Mouse (Mus musculus) MEL (cell line): ENCODE measurements at regions not wholly inside any gene's neighbourhood (a gene's known extent, or its start where the extent isn't known, plus 50 kb on each side); places are given as distances from the start of the nearest gene placed in this dataset.
"Not testable (repeated sequence)": the region's sequence is repeated elsewhere in the genome, so short reads cannot be mapped to it uniquely, and the experiment has no call there.

Source experiments
- DNase-seq: peaks from one replicate; pipeline ENCODE4 v3.0.0; 2011; ENCODE audit warnings: low read depth, low spot score
- H3K27ac ChIP-seq: 2 replicates; pipeline ENCODE4 v1.5.1; 2012; ENCODE audit warnings: low read depth, mild to moderate bottlenecking, control low read depth, low read length, moderate library complexity; ENCODE audit not compliant: control insufficient read depth
- H3K27me3 ChIP-seq, 2 experiments: fragments of 150-350 bp in 1 of 2; sonication (generic) in 1 of 2; 2 replicates each; pipeline ENCODE4 v1.6.1; 2012; ENCODE audit warnings: low read length in 2 of 2, mild to moderate bottlenecking in 2 of 2, improper control_type of control experiment in 1 of 2, moderate library complexity in 1 of 2; ENCODE audit not compliant: insufficient read depth in 2 of 2, control insufficient read depth in 1 of 2
- H3K36me3 ChIP-seq, 2 experiments: 2 replicates each; pipeline ENCODE4 v1.6.1; 2012 to 2014; ENCODE audit warnings: low read length in 2 of 2, improper control_type of control experiment in 1 of 2, inconsistent platforms in 1 of 2, mild to moderate bottlenecking in 1 of 2; ENCODE audit not compliant: insufficient read depth in 2 of 2, control insufficient read depth in 1 of 2
- H3K4me1 ChIP-seq, 2 experiments: fragments of 150-350 bp in 1 of 2; sonication (generic) in 1 of 2; 2 replicates each; pipeline ENCODE4 v1.6.1; 2012; ENCODE audit warnings: low read length in 2 of 2, improper control_type of control experiment in 1 of 2, mild to moderate bottlenecking in 1 of 2; ENCODE audit not compliant: insufficient read depth in 2 of 2, control insufficient read depth in 1 of 2
- H3K4me3 ChIP-seq, 2 experiments: fragments of 150-350 bp in 1 of 2; sonication (generic) in 1 of 2; 2 replicates each; pipeline ENCODE4 v1.5.1; 2012; ENCODE audit warnings: low read depth in 2 of 2, low read length in 2 of 2, mild to moderate bottlenecking in 2 of 2, moderate library complexity in 2 of 2, control low read depth in 1 of 2, improper control_type of control experiment in 1 of 2; ENCODE audit not compliant: control insufficient read depth in 1 of 2, insufficient read depth in 1 of 2
- H3K79me2 ChIP-seq: 2 replicates; pipeline ENCODE4 v1.6.1; 2012; ENCODE audit warnings: mild to moderate bottlenecking, low read length, moderate library complexity; ENCODE audit not compliant: control insufficient read depth, poor library complexity, insufficient read depth
- H3K9ac ChIP-seq: 2 replicates; pipeline ENCODE4 v1.6.1; 2012; ENCODE audit warnings: low read depth, mild to moderate bottlenecking, control low read depth, low read length, moderate library complexity; ENCODE audit not compliant: control insufficient read depth, poor library complexity, severe bottlenecking
- H3K9me3 ChIP-seq: fragments of 150-350 bp; sonication (generic); replicated peaks from 2 replicates; pipeline ENCODE4 v1.6.1; 2012; ENCODE audit warnings: mild to moderate bottlenecking, low read length, improper control_type of control experiment, moderate library complexity; ENCODE audit not compliant: insufficient read depth
- CHD1 ChIP-seq: IDR thresholded peaks from 2 replicates; pipeline ENCODE4 v1.6.1; 2012; ENCODE audit warnings: low read depth, mild to moderate bottlenecking, inconsistent platforms, low read length, improper control_type of control experiment
- CHD2 ChIP-seq: IDR thresholded peaks from 2 replicates; pipeline ENCODE4 v1.6.1; 2011; ENCODE audit warnings: low read length, improper control_type of control experiment
- ETS1 ChIP-seq: IDR thresholded peaks from 2 replicates; pipeline ENCODE4 v1.6.1; 2012; ENCODE audit warnings: low read depth, mild to moderate bottlenecking, inconsistent platforms, low read length, improper control_type of control experiment, moderate library complexity
- GATA1 ChIP-seq: IDR thresholded peaks from 2 replicates; pipeline ENCODE4 v1.6.1; 2011; ENCODE audit warnings: low read depth, low read length, improper control_type of control experiment
- MAFK ChIP-seq: IDR thresholded peaks from 2 replicates; pipeline ENCODE4 v1.6.1; 2011; ENCODE audit warnings: low read depth, mild to moderate bottlenecking, low read length, improper control_type of control experiment, borderline replicate concordance
- MAX ChIP-seq: IDR thresholded peaks from 2 replicates; pipeline ENCODE4 v1.6.1; 2011; ENCODE audit warnings: low read length, improper control_type of control experiment
- MAZ ChIP-seq: IDR thresholded peaks from 2 replicates; pipeline ENCODE4 v1.6.1; 2012; ENCODE audit warnings: low read depth, mild to moderate bottlenecking, inconsistent platforms, low read length, improper control_type of control experiment
- MXI1 ChIP-seq: IDR thresholded peaks from 2 replicates; pipeline ENCODE4 v1.6.1; 2011; ENCODE audit warnings: mild to moderate bottlenecking, low read depth, low read length, improper control_type of control experiment
- MYB ChIP-seq: IDR thresholded peaks from 2 replicates; pipeline ENCODE4 v1.6.1; 2011; ENCODE audit warnings: mild to moderate bottlenecking, low read depth, low read length, improper control_type of control experiment
- MYC ChIP-seq: IDR thresholded peaks from 2 replicates; pipeline ENCODE4 v1.6.1; 2011; ENCODE audit warnings: low read depth, mild to moderate bottlenecking, low read length, improper control_type of control experiment, moderate library complexity
- POLR2AphosphoS5 ChIP-seq: IDR thresholded peaks from 2 replicates; pipeline ENCODE4 v1.6.1; 2012; ENCODE audit warnings: low read depth, borderline replicate concordance, mild to moderate bottlenecking, inconsistent platforms, low read length, moderate library complexity, mixed read lengths
- RCOR1 ChIP-seq: IDR thresholded peaks from 2 replicates; pipeline ENCODE4 v1.6.1; 2012; ENCODE audit warnings: low read depth, mild to moderate bottlenecking, inconsistent platforms, low read length, improper control_type of control experiment
- TBP ChIP-seq: IDR thresholded peaks from 2 replicates; pipeline ENCODE4 v1.8.0; 2011; ENCODE audit warnings: low read depth, low read length, improper control_type of control experiment
- TCF12 ChIP-seq: IDR thresholded peaks from 2 replicates; pipeline ENCODE4 v1.6.1; 2014; ENCODE audit warnings: low read depth, mild to moderate bottlenecking, inconsistent platforms, low read length, improper control_type of control experiment, moderate library complexity
- UBTF ChIP-seq: IDR thresholded peaks from 2 replicates; pipeline ENCODE4 v1.6.1; 2012; ENCODE audit warnings: low read depth, mild to moderate bottlenecking, inconsistent platforms, low read length, improper control_type of control experiment, moderate library complexity, borderline replicate concordance; ENCODE audit not compliant: insufficient read depth
- USF2 ChIP-seq, 2 experiments: IDR thresholded peaks; 2 replicates each; pipeline ENCODE4 v1.6.1; 2011 to 2012; ENCODE audit warnings: improper control_type of control experiment in 2 of 2, low read length in 2 of 2, borderline replicate concordance in 1 of 2, inconsistent platforms in 1 of 2, low read depth in 1 of 2, mild to moderate bottlenecking in 1 of 2; ENCODE audit not compliant: insufficient read depth in 1 of 2
- ZMIZ1 ChIP-seq: IDR thresholded peaks from 2 replicates; pipeline ENCODE4 v1.6.1; 2012; ENCODE audit warnings: low read depth, mild to moderate bottlenecking, inconsistent platforms, low read length, improper control_type of control experiment, moderate library complexity

GRCm38 (mm10) chr14:102161291-102162284 is 431.8 kb downstream of the Lmo7 start:
- no peaks in the 10 kb centered on the region for H3K9me3 ChIP-seq
- H3K27ac ChIP-seq, result no peak overlapping the region
- no peak overlapping the region for H3K4me3 ChIP-seq
- no peak overlapping the region for H3K9ac ChIP-seq
- H3K27me3 ChIP-seq, result no peaks in the 10 kb centered on the region
- no peaks in the 10 kb centered on the region for H3K36me3 ChIP-seq
- H3K79me2 ChIP-seq, result no peaks in the 10 kb centered on the region
- no peak for TF ChIP-seq UBTF
- TF ChIP-seq TBP, result no peak
- TF ChIP-seq GATA1, result no peak
- no peak for TF ChIP-seq MYB
- no peak for TF ChIP-seq POLR2AphosphoS5
- TF ChIP-seq MXI1, result no peak
- TF ChIP-seq MAX, result no peak
- TF ChIP-seq TCF12, result no peak
- no peak for TF ChIP-seq RCOR1
- no peak for TF ChIP-seq ETS1
- TF ChIP-seq MAFK, result no peak
- no peak for TF ChIP-seq MAZ
- no peak for TF ChIP-seq CHD2
- no peak for TF ChIP-seq ZMIZ1
- TF ChIP-seq USF2 (IDR thresholded peaks at IDR 0.05; ENCODE audit: borderline replicate concordance in 1 of 2, insufficient read depth in 1 of 2, low read depth in 1 of 2, low read length in 2 of 2), result no peak
- TF ChIP-seq MYC, result no peak
- TF ChIP-seq CHD1, result no peak
- TF ChIP-seq, all 39 proteins: peak for 0
- DNase-seq, result no peak
- no peaks in the 10 kb centered on the region for H3K4me1 ChIP-seq

- not testable (repeated sequence) for H3K36me3 ChIP-seq, H3K4me3 ChIP-seq, H3K79me2 ChIP-seq, H3K4me1 ChIP-seq, H3K27ac ChIP-seq, DNase-seq, H3K9me3 ChIP-seq, H3K9ac ChIP-seq, H3K27me3 ChIP-seq
These were observed 420.7 kb downstream of the Lmo7 start for GRCm38 (mm10) chr14:102150410-102150809.
